Mouse (Mus musculus): Measurements from ENCODE around the gene Gm20852. TPM values are rescaled to one million over a fixed set of nuclear protein-coding genes. Genes with fewer than 3 reads are reported as not detected.
"Not testable (repeated sequence)": the region's sequence is repeated elsewhere in the genome, so short reads cannot be mapped to it uniquely, and the experiment has no call there.

The Gm20852 gene
- total RNA-seq (2021), result not detected
- long read RNA-seq, experiment 1, result 0 reads
- long read RNA-seq, experiment 2, result 0 reads

GRCm38 (mm10) chrY:66742023-66742422, at the start of gene Gm20852:
Gm20852 (minus strand) TSS chrY:66742123.
- not testable (repeated sequence) for DNase-seq (ENCODE audit: low spot score in 2 of 2)

All from adrenal gland, postnatal 4 days (tissue).